Mouse (Mus musculus) hindbrain, embryonic 16.5 days (tissue): ENCODE results near the gene Ccdc146. TPM values are rescaled to one million over a fixed set of nuclear protein-coding genes. Genes with fewer than 3 reads are reported as not detected.
"Not testable (repeated sequence)": the region's sequence is repeated elsewhere in the genome, so short reads cannot be mapped to it uniquely, and the experiment has no call there.

ENCODE experiments used
- ATAC-seq: fragments of 200-750 bp; cut with Nextera tagmentation; 2 replicates; pipeline ENCODE4 v1.8.0; 2017; ENCODE audit warnings: moderate TSS enrichment, moderate library complexity
- H3K27ac ChIP-seq: fragments of 300-500 bp; sonication (generic); 2 replicates; pipeline ENCODE4 v1.5.1; 2014; ENCODE audit warnings: low read depth, mild to moderate bottlenecking, control low read depth, low read length, moderate library complexity
- H3K27me3 ChIP-seq: fragments of 300-500 bp; sonication (generic); replicated peaks from 2 replicates; pipeline ENCODE4 v1.6.1; 2014; ENCODE audit warnings: low read length; ENCODE audit not compliant: control insufficient read depth, insufficient read depth
- H3K36me3 ChIP-seq: fragments of 300-500 bp; sonication (generic); 2 replicates; pipeline ENCODE4 v1.6.1; 2014; ENCODE audit warnings: mild to moderate bottlenecking, low read length, moderate library complexity, mixed read lengths; ENCODE audit not compliant: control insufficient read depth, insufficient read depth
- H3K4me1 ChIP-seq: fragments of 300-500 bp; sonication (generic); 2 replicates; pipeline ENCODE4 v1.6.1; 2014; ENCODE audit warnings: low read depth, low read length; ENCODE audit not compliant: control insufficient read depth, insufficient read depth
- H3K4me2 ChIP-seq: fragments of 300-500 bp; sonication (generic); 2 replicates; pipeline ENCODE4 v1.6.1; 2014; ENCODE audit warnings: mild to moderate bottlenecking, low read length, control low read depth, moderate library complexity
- H3K4me3 ChIP-seq: fragments of 300-500 bp; sonication (generic); 2 replicates; pipeline ENCODE4 v1.5.1; 2014; ENCODE audit warnings: mild to moderate bottlenecking, low read length, control low read depth, moderate library complexity
- H3K9ac ChIP-seq: fragments of 300-500 bp; sonication (generic); 2 replicates; pipeline ENCODE4 v1.6.1; 2014; ENCODE audit warnings: low read depth, mild to moderate bottlenecking, control low read depth, low read length, moderate library complexity
- H3K9me3 ChIP-seq: fragments of 300-500 bp; sonication (generic); 2 replicates; pipeline ENCODE4 v1.6.1; 2014; ENCODE audit warnings: mild to moderate bottlenecking, low read length, moderate library complexity; ENCODE audit not compliant: control insufficient read depth
- WGBS: fragments of 180-500 bp; shearing (Covaris S2); extraction: QIAGEN DNeasy Blood & Tissue Kit; methylation state at CpG from one replicate; pipeline ENCODE4 v1.1.7; 2014; 5-methylcytosine and 5-hydroxymethylcytosine counted together
- polyA plus RNA-seq: library from polyadenylated mRNA; unstranded; fragments of >200 nt; fragmentation: Nextera tagmentation; extraction: Ambion mirVana; gene quantifications from 2 replicates; pipeline ENCODE4 v1.2.1, GENCODE M21; 2015

Gene Ccdc146
- polyA plus RNA-seq, 1 experiment from 2014 or later = 0.75 TPM

GRCm38 (mm10) chr5:21283356-21284062, 141.0 kb downstream of the Ccdc146 start:
- Histone ChIP-seq H3K4me2 (no peak overlapping the region), H3K36me3 (no peaks in the 10 kb centered on the region), H3K4me1 (no peaks in the 10 kb centered on the region), H3K9me3 (no peaks in the 10 kb centered on the region), H3K4me3 (no peak overlapping the region), H3K27ac (no peak overlapping the region), H3K27me3 (no peaks in the 10 kb centered on the region), H3K9ac (no peak overlapping the region)
- 93% methylated on average over 12 of the region's 12 CpGs for WGBS
- ATAC-seq = no peak

GRCm38 (mm10) chr5:21277685-21278084, 146.8 kb downstream of the Ccdc146 start:
- H3K36me3 ChIP-seq, H3K27me3 ChIP-seq, H3K9me3 ChIP-seq, H3K27ac ChIP-seq, H3K9ac ChIP-seq, H3K4me1 ChIP-seq, ATAC-seq, H3K4me3 ChIP-seq, H3K4me2 ChIP-seq: not testable (repeated sequence)
- WGBS = 55% methylated on average over 2 of the region's 2 CpGs

- Histone ChIP-seq H3K4me2 (no peak overlapping the region), H3K4me1 (no peaks in the 10 kb centered on the region; the same call in 1 of the 2 replicates), H3K4me3 (no peak overlapping the region), H3K9me3 (no peaks in the 10 kb centered on the region), H3K27ac (no peak overlapping the region), H3K36me3 (no peaks in the 10 kb centered on the region), H3K27me3 (no peaks in the 10 kb centered on the region), H3K9ac (no peak overlapping the region)
- peak; percentile 64 for ATAC-seq
- WGBS = 45% methylated on average over 9 of the region's 9 CpGs
Measured at GRCm38 (mm10) chr5:21271386-21272354, 152.8 kb downstream of the Ccdc146 start.

- H3K36me3 ChIP-seq = no peaks in the 10 kb centered on the region
- no peak overlapping the region for H3K27ac ChIP-seq
- 83% methylated on average over 4 of the region's 4 CpGs for WGBS
- no peaks in the 10 kb centered on the region for H3K9me3 ChIP-seq
- no peak for ATAC-seq
- no peak overlapping the region for H3K4me3 ChIP-seq
- no peaks in the 10 kb centered on the region; the same call in 1 of the 2 replicates for H3K4me1 ChIP-seq
- no peak overlapping the region for H3K4me2 ChIP-seq
- no peak overlapping the region for H3K9ac ChIP-seq
- H3K27me3 ChIP-seq = no peaks in the 10 kb centered on the region
Measured at GRCm38 (mm10) chr5:21270756-21271155, 153.7 kb downstream of the Ccdc146 start.

GRCm38 (mm10) chr5:21269446-21269845, 155.0 kb downstream of the Ccdc146 start:
- Histone ChIP-seq H3K9ac (no peak overlapping the region), H3K27ac (no peak overlapping the region), H3K27me3 (no peaks in the 10 kb centered on the region), H3K4me1 (no peaks in the 10 kb centered on the region; the same call in 1 of the 2 replicates), H3K36me3 (no peaks in the 10 kb centered on the region), H3K4me2 (no peak overlapping the region), H3K9me3 (no peaks in the 10 kb centered on the region), H3K4me3 (no peak overlapping the region)
- ATAC-seq = no peak
- 78% methylated on average over 5 of the region's 5 CpGs for WGBS

DNA sequence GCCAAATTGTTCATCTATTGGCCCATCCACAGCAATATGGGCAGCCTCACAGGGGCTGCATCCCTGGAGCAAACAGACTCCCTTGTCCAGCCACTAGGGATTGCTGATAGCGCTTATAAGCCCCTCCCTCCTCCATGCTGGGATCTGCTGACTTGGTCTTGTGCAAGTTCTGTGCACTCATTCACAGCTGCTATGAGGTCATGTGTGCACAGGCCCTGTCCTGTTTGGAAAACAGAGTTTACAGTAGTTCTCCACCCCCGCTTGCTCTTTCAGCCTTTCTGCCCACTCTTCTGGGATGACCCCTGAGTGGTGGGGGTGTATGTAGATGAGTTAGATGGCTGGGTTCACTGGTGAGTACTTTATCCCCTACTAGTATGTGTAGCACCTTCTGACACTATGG, 157.4 kb downstream of the Ccdc146 start:
- ATAC-seq = no peak
- Histone ChIP-seq H3K36me3 (no peaks in the 10 kb centered on the region), H3K27ac (no peak overlapping the region), H3K27me3 (no peaks in the 10 kb centered on the region), H3K9me3 (no peaks in the 10 kb centered on the region), H3K4me1 (no peaks in the 10 kb centered on the region; the same call in 1 of the 2 replicates), H3K9ac (no peak overlapping the region), H3K4me3 (no peak overlapping the region), H3K4me2 (no peak overlapping the region)
- 85% methylated on average over 2 of the region's 2 CpGs for WGBS

DNA sequence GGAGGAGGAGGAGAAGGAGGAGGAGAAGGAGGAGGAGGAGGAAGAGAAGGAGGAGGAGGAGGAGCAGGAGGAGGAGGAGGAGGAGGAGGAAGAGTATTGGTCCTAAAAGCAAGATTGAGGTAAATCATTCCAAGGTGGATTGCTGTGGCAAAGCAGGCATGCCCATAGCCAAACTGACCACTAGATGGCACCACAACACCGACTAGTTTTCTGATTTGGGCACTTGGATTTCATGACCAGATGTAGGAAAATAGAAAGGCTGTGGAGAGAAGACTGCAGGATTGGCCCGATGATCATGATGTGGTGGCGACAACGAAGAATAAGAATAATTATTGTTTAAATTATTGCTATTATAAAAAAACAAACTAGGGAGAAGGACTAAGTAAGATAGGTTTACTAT, 159.4 kb downstream of the Ccdc146 start:
- Histone ChIP-seq H3K27me3 (no peaks in the 10 kb centered on the region), H3K27ac (no peak overlapping the region), H3K4me2 (no peak overlapping the region), H3K36me3 (no peaks in the 10 kb centered on the region), H3K9me3 (no peaks in the 10 kb centered on the region), H3K9ac (no peak overlapping the region), H3K4me3 (no peak overlapping the region), H3K4me1 (peaks cover 7% of the 10 kb centered on the region)
- peak; percentile 74 for ATAC-seq
- 15% methylated on average over 4 of the region's 4 CpGs for WGBS

DNA sequence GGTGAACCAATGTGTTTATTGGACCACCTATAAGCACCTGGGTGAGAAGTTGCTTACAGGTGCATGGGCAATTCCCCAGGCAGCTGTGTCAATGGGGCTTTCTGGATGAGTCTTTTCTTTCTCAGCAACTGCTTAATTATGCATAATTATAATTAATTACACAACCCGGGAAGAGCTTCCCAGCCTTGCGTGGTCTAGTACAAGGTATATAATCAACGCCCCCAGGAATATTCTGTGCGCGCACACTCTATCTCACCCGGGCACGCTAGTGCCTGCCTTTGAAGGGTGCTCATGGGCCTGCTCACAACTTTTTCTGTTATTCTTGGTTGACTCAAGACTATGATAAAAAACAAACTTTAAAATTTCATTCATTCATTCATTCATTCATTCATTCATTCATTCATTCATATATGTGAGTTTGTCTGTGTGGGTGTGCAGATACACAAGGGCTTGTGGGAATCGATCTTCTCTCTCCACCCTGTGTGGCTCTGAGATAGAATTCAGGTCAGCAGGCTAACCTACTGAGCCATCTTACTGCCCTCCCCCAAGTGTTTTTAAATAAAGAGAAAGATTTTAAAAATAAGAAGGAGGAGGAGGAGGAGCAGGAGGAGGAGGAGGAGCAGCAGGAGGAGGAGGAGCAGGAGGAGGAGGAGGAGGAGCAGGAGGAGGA, 160.0 kb downstream of the Ccdc146 start:
- ATAC-seq = no peak
- Histone ChIP-seq H3K27ac (no peak overlapping the region; the same call in 1 of the 2 replicates), H3K27me3 (no peaks in the 10 kb centered on the region), H3K36me3 (no peaks in the 10 kb centered on the region), H3K9ac (no peak overlapping the region), H3K9me3 (no peaks in the 10 kb centered on the region), H3K4me2 (no peak overlapping the region), H3K4me1 (peaks cover 7% of the 10 kb centered on the region), H3K4me3 (no peak overlapping the region)
- 67% methylated on average over 8 of the region's 8 CpGs for WGBS
